Mouse (Mus musculus): ENCODE data around the gene Zfp462. TPM values are rescaled to one million over a fixed set of nuclear protein-coding genes. Genes with fewer than 3 reads are reported as not detected.
A peak's percentile ranks its signal among the peaks of the same experiment; 100 is the strongest.
"Not testable (repeated sequence)": the region's sequence is repeated elsewhere in the genome, so short reads cannot be mapped to it uniquely, and the experiment has no call there.

The Zfp462 gene
- total RNA-seq, 2 experiments from 2014 or later, result 64.8 to 77.5 TPM

DNA sequence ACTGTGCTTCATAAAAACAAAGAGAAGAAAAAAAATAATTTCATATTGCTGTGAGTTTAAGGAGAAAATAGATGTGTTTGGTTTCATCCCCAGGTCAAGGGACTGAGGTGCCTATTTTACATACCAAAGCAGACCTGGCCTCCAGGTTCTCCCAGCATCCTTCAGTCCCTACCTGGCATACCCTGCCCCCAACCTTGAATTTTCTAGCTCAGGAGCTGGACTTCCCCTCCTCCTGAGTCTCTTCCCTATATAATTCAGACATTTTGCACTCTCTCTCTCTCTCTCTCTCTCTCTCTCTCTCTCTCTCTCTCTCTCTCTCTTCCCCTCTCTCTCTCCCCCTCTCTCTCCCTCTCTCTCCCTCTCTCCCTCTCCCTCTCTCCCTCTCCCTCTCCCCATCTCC lies 48.2 kb downstream of the Zfp462 start:
- DNase-seq (ENCODE audit: low spot score in 2 of 2), result not testable (repeated sequence)

DNA sequence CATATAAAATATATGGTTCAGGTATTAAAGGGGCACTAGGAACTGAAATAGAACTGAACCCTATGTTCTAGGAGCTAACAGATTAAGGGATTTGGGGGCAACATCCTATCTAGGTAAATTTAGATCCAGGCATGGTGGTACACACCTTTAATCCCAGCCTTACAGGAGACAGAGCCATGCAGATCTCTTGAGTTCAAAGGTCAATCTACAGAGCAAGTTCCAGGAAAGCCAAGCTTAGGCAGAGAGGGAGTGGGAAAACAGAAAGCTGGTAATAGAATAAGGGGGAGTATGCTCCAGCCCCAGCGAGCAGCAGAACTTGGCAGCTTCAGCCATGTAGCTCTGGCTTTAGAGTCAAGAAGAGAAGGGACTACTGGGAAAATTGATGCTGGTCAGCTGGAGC lies 50.4 kb downstream of the Zfp462 start:
- DNase-seq (ENCODE audit: low spot score in 2 of 2), result no peak

DNA sequence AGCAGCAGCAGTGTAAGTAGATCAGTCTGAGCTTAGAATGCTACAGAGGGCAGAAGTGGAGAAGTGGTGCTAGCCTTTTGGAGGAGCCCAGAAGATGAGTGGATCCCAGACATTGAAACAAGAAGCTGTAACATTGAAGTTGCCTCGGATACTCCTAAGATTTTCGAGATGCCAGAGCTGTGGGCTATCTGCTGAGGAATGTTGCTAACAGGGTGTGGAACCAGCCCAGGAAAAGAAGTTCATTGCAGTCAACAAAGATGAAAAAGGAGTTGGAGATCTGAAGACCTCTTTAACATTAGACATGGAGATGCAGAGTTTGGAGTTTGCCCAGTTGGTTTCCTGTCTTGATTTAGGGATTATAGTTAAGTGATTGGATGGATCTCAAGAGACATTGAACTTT lies 51.2 kb downstream of the Zfp462 start:
- no peak for DNase-seq (ENCODE audit: low spot score in 2 of 2)

DNA sequence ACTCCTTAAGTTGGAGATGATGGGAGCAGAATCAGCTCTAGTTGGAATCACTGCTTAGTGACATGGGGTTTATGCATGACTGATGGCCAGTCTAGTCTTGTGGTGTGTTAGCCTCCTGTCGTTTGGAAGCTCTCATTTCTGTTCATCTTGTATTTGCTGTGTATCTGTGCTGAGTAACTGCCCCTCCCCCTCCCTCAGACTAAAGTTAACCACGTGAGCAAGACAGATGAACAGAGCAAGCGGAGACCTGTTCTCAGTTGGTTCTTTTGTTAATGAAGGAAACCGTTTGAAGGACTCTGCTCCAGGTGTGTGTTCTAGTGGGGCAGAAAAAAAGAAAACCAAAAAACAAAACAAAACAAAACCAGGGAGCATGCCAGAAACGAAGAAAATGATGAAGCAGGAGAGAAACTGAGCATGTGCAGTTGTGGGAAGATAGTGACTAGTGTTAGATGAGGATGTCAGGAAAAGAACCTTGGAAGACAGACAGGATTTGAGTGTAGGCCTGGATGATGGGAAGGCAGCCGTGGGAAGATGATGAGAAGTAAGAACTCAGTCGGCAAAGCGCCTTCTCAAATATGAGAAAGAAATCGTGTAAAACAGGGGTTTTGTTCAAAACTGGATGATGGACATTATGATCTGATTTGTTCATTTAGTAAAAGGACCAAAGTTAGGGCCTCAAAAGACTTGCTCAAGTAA lies 53.4 kb downstream of the Zfp462 start:
- DNase-seq (ENCODE audit: low spot score in 2 of 2), result no peak

DNA sequence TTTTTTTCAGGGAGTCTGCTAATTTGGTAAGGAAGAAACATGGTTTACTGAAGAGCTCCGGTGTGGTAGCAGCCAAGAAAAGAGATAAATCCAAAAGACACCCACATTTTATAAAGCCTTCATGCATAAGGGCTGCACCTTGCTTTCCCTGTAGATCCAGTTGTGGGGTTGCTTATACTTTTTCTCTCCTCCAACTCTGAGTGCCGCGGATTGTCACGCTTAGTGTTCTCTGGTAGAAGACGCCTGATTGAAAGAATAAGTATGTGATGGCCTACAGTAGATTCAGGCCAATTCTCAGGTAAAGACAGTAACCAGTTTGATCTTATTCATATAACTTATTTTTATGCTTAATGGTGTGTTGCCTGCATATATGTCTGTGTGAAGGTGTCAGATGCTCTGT lies 54.7 kb downstream of the Zfp462 start:
- DNase-seq (ENCODE audit: low spot score in 2 of 2), result no peak

DNA sequence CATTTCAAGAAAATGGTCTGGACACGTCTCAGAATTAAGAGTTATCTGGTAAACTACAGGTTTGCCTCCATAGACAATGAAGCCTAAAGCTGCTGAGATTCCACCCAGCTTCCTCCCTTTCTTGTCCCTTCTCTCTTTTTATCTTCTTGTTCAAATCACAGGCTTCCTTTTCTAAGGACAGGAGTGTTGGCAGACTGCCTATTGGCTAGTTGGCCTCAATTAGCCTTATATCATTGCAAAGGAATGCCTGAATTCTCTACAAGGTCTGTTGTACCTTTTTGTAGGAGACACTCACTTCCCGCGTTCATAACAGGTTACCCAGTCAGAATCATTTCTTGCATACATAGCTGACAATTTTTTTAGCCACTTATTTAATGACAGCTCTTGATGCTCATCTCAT lies 56.5 kb downstream of the Zfp462 start:
- no peak for DNase-seq (ENCODE audit: low spot score in 2 of 2)

DNA sequence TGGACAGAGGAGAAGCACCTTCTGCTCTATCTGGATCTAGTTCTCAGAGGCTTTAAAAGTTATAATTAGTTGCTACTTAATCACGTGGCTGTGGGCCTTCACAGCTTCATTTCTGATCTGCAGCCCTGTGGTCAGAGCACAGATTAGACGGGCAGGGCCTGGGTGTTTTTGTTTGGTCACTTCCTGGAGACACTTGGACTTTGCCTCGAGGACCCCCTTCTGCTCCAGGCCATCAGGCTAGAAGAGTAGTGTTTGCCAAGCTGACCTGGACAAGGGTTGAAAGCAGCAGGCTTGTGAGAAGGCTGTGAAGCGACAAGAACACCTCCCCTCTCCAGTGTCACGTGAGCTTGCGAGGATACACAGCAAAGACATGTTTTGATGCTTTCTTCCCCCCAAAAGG lies 58.3 kb downstream of the Zfp462 start:
- DNase-seq (ENCODE audit: low spot score in 2 of 2), result no peak

DNA sequence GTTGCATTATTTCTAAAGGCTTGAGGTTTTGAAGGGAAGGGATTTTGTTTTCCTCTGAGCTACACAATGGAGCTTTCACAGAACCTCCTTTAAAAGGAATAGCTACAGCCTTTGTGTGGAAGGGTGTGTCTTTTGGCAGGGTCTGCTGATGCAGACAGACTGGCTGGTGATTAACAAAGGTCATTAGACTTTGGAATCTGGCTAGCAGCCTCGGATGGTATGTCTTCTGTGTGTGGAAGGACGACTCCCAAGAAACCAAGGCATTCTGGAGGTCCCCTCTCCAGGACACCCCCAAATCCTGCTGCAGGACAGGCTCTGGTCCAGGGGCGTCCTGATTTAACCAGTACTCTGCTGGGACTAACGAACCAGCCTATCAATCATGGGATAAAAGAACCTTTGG lies 60.2 kb downstream of the Zfp462 start:
- DNase-seq (ENCODE audit: low spot score in 2 of 2), result peak in 1 of 2 experiments; percentile 42

DNA sequence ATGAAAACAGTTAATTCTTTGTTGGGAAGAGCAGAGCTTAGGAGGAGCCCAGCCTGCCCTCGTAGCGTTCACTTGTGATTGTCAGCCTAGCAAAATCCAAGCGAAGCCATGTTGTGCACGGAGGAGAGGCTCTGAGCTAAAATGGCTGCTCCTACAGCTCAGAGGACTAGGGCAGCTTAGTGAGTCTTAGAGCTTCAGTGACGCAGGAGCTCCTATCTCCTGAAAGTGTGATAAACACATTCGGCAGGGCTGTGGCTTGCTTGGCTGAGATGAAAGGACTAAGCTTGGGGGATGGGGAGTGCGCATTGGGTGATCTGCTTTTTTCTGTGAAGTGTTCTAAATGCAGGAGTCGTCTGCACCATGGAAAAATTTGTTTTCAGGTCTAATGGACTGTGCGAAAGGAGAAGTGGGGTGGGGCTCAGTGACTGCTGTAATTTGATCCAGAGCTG lies 60.7 kb downstream of the Zfp462 start:
- DNase-seq (ENCODE audit: low spot score in 2 of 2), result peak in 1 of 2 experiments; percentile 41

DNA sequence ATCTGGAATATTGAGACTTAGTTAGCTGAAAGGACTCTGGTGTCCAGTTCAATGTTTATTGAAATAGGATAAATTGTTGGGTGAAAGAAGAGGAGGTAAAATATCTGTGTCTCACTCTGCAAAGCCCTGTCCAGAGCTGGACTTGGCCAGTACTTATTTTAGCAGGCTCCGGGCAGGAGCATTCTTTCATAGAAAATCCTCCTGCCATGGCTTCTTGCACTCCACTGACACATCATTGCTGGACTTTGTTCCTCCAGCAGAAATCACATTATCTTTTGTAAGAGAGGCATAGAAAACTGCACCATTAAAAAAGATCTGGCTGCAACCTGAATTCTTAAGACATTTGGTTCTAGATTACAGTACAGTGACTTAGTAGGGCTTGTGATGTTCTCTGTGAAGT lies 61.2 kb downstream of the Zfp462 start:
- no peak for DNase-seq (ENCODE audit: low spot score in 2 of 2)

DNA sequence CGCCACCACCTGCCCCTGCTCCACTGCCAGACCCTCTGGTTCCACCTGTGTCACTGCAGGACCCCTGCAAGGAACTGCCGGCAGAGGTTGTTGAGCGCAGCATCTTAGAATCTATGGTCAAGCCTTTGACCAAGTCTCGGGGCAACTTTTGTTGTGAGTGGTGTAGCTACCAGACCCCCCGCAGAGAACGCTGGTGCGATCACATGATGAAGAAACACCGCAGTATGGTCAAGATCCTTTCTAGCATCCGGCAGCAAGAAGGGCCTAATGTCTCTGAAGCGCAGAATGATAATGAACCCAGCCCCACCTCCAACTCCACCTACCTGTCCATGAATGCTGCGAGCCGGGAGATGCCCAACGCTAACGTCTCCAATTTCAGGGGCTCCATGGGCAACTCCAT lies 63.8 kb downstream of the Zfp462 start:
- no peak for DNase-seq (ENCODE audit: low spot score in 2 of 2)

DNA sequence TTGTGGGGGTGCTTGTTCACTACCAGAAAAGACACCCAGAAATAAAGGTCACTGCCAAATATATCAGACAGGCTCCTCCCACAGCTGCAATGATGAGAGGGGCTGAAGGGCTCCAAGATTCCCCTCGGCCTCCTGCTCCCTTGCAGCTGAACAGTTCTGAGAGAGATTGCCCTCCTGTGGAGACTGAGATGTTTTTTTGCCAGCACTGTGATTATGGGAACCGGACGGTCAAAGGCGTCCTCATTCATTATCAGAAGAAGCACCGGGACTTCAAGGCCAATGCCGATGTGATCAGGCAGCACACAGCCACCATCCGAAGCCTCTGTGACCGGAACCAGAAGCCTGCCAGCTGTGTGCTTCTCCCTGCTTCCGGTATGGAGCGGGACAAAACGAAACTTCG lies 66.5 kb downstream of the Zfp462 start:
- no peak for DNase-seq (ENCODE audit: low spot score in 2 of 2)

DNA sequence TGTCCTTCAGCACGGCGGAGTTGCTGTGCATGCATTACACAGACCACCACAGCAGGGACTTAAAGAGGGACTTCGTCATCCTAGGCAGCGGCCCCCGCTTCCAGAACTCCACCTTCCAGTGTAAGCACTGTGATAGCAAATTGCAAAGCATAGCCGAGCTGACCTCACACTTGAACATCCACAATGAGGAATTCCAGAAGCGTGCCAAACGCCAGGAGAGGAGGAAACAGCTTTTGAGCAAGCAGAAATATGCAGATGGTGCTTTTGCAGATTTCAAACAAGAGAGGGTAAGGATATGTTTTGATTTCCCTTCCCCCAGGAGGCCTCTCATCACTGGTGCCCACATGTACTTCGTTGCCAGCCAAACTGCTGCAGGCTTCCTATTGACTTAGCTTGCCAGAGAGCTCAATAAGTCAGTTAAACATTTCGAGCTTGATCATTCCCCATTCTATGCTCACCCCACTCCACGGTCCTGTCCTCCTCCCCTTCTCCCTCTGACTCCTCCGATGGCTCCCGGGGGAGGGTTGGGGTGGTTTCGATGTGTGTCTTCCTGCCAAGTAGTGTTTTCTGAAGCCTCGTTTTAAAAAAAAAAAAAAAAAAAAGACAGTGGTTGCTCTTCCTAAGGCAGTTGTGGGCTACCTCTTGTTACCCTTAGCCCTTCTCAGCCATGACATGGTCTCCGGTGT lies 68.9 kb downstream of the Zfp462 start:
- DNase-seq (ENCODE audit: low spot score in 2 of 2), result peak; percentile 74 to 83

DNA sequence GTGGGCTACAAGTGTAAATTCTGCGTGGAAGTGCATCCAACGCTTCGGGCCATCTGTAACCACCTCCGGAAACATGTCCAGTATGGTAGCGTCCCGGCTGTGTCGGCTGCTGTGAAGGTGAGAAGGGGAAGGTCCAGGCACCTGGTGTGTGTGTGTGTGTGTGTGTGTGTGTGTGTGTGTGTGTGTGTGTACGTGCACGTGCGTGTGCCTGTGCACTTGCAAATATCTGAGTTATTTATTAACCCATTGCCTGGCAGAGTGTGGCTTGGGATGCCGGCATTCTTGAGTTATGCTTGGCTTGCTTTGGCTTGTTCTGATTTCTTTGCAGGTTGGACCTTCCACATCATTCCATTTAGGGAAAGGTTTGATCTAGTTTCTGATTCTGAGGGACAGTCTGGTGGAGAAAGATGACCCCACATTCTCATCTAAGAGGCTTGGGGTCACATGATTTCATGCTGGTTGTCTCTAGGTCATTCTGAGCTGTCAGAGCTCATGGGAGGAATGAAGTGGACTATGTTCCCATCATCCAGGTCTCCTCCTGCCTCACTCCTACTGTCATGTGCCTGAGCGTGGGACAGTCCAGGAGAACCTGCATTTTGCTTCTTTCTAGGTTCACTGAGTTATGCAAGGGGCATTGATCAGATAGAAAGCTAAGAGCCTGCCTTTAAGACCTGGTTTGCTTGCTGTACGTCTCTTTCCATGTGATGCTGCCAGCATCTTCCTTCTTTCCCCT lies 70.0 kb downstream of the Zfp462 start:
- DNase-seq (ENCODE audit: low spot score in 2 of 2), result no peak

DNA sequence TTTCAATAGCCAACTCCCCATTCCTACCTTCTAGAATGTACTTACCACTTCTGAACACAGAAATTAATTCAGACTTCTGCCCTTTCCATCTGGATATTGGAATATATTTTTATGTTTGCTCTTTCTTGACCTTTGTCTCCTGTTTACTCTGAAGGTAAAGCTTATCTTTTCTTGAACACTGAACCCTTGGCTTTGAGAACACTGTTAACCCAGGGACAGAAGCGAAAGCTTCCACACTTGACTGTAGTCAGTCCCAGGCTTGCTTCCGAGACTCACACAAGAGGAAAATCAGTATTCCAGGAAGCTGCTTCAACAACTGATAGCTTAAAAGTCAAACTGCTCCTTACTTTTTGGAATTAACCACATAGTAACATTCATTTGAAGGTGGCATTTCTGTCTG lies 70.7 kb downstream of the Zfp462 start:
- DNase-seq (ENCODE audit: low spot score in 2 of 2), result no peak

DNA sequence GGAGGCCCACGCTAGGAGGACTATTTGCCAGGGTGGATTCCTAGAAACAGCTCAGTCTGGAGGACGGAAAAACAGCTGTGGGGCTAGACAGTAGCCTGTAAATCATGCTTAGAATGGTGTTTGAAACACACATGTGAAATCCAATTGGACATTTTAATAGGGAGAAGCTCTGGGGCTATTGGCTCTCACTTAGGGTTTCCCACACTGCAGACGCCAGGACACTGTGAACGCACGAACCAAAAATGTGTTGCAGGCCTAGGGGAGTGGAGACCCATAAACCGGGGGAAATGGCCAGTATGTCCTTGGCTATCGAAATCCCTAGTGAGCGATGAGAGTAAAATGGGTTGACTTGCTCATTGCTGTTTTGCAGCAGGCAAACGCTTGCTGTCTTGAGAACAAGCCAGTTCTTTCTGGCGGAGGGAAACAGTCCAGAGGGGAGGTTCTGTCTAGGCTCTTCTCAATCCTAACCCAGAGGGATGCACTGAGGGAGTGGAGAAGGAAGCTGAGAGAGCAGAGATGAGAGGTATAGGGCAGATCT lies 81.3 kb downstream of the Zfp462 start:
- no peak for DNase-seq (ENCODE audit: low spot score in 2 of 2)

DNA sequence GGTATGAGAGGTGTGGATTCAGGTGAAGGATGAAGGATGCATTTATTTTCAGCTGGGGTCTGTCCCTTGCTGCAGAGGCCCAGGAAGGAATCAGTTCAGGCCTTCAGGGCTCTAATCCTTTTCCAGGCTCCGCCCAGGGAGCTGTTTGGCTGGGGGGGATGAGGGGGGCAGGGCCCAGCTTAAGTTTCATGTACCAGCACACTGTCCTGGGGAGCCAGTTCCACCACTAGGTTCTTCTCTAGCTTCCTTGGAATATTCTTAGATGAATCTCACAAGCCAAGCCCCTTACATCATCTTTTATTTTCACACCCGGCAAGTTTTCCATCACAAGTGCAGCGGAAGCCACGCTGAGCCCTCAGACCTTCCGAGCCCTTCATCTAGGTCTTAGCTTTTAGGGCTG lies 85.6 kb downstream of the Zfp462 start:
- no peak for DNase-seq (ENCODE audit: low spot score in 2 of 2)

DNA sequence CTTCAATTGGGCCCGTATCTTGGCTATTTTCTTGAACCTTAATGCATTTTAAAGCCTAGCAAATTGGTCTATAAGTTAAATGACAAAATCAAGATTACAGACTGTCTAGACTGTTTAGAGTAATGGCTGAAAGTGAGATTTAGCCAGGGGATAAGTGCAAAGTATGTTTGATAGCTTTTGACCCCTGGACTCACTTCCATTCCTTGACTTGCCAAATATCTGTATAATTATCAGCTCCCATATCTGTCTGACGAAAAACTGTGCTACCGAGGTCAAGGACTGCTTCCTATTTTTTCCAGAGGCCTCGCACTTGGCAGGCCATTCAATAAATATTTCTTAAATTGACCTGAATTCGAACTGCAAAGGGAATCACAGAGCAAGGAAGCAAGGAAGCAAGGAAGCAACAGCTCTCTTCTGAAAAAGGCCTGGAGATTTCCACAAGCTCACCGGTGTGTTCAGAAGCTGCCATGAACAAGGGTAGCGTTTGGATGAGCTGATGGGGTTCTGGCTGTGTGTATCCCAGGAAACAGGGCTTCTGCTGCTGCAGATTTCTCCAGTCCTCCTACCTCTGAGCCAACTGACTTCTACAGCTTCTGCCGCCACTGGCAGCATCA lies 87.6 kb downstream of the Zfp462 start:
- peak in 1 of 2 experiments; percentile 40 for DNase-seq (ENCODE audit: low spot score in 2 of 2)

DNA sequence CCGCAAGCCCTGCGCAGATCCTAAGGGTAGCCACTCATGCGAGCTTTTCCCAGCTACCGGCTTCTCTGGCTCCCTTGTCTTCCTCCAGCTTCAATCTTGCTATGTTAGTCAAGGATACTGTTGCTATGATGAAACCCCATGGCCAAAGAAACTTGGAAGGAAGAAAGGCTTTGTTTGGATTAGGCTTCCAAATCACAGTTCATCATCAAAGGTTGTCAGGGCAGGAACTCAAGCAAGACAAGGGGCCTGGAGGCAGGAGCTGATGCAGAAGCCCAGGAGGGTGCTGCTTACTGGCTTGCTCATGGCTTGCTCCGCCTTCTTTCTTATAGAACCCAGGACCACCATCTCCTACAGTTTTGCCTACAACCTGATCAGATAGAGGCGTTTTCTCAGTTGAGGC lies 88.6 kb downstream of the Zfp462 start:
- DNase-seq (ENCODE audit: low spot score in 2 of 2), result no peak

DNA sequence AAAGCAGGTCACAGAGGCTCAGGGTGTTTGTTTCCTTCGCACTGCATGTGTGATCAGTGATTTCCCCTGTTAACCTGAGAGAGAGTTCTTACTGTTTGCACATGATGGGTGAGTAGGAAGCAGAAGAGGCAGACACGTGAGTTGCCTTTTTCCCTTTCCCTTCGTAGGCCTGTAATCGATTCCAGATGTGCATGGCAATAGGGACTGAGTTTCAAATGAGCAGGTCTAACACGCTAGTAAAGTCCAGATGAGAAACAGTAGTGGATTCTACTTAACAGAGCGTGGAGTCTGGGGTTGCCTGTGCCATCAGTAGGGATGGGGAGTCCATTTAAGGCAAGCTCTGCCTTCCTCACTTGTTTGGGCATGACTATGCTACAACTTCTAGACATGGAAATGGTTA lies 93.3 kb downstream of the Zfp462 start:
- no peak for DNase-seq (ENCODE audit: low spot score in 2 of 2)

DNA sequence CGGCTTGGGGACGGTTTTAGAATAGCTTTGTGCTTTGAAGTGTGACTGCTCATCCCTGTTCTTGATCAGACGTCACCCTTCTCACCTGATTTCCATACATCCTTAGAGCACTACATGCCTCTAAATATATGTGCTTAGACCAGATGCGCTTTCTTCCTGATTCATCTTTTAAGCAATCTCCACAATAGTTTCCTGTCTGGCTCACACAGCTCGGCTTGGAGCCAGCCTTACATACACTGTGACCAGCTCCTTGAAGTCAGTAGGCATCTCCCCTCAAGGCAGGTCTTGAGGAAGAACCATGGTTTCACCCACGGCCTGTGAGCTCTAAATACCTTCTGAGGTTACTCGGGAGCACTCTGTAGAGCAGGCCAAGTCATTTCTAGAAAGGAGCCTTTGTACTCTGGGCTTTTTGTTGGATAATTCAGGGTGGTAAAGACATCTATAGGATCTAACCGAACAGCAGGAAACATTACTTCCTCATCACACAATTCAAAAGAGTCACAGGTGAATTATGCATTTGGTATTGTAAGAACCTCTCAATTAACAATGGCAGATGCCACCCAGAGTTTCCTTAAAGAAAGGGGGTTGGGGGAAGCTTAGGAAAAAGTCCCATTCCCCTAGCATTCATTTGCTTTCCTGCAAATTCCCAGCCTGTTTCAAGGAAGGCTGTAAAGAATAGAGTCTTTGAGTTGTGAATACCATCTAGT lies 95.6 kb downstream of the Zfp462 start:
- no peak for DNase-seq (ENCODE audit: low spot score in 2 of 2)

Data from layer of hippocampus, adult 18-20 months (tissue).